Mouse (Mus musculus): Measurements from ENCODE around the gene Slf1. TPM values are rescaled to one million over a fixed set of nuclear protein-coding genes. Genes with fewer than 3 reads are reported as not detected.
"Not testable (repeated sequence)": the region's sequence is repeated elsewhere in the genome, so short reads cannot be mapped to it uniquely, and the experiment has no call there.

The Slf1 gene
- polyA plus RNA-seq, 2 experiments = 5.8 to 14.7 TPM

GRCm38 (mm10) chr13:77128240-77128639 lies 7.0 kb downstream of the Slf1 start:
- Histone ChIP-seq H3K4me3 (ENCODE audit: insufficient read depth in 1 of 2, low read depth in 2 of 2, low read length in 2 of 2) (no peak overlapping the region), H3K27me3 (ENCODE audit: control insufficient read depth, insufficient read depth, low read length) (no peaks in the 10 kb centered on the region), H3K4me2 (ENCODE audit: low read depth) (no peak overlapping the region), H3K27ac (no peak overlapping the region), H3K9me3 (ENCODE audit: control insufficient read depth, low read length) (no peaks in the 10 kb centered on the region), H3K4me1 (replicated peaks; ENCODE audit: control insufficient read depth in 2 of 2, insufficient read depth in 2 of 2, low read length in 1 of 2) (no peaks in the 10 kb centered on the region; a peak in 1 of 4 replicates), H3K36me3 (replicated peaks; ENCODE audit: control insufficient read depth, insufficient read depth, low read depth) (no peaks in the 10 kb centered on the region), H3K9ac (replicated peaks) (no peak overlapping the region)
- DNase-seq (ENCODE audit: low read depth in 3 of 3, low spot score in 3 of 3) (no peak), ATAC-seq (ENCODE audit: insufficient read depth) (no peak)
- no peak for TF ChIP-seq EP300 (IDR thresholded peaks at IDR 0.05; ENCODE audit: low read depth)
- TF ChIP-seq CTCF (IDR thresholded peaks at IDR 0.05; ENCODE audit: low read depth) = no peak
- WGBS (ENCODE audit: insufficient replicate concordance) = 65% methylated on average over 2 of the region's 2 CpGs

DNA sequence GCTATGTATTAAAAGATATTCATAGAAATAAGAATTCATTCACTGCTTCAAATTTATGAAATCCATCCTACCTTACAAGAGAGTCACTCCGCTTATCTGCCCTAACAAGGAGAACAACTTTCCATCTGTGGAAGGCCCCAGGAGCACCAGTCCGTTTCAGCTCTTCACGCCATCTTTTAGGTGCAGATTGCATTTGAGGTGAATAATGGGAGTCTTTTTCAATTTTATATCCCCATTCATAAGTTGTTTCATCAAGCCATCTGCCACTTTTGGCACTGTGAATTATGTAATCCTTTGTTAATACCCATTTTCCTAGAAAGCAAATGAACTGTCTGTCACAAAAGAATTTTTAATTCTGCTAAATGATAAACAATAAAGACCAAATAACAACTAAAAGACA lies 10.1 kb downstream of the Slf1 start:
- no peak overlapping the region for H3K9ac ChIP-seq (replicated peaks)
- TF ChIP-seq CTCF (IDR thresholded peaks at IDR 0.05; ENCODE audit: low read depth) = no peak
- no peak for TF ChIP-seq EP300 (IDR thresholded peaks at IDR 0.05; ENCODE audit: low read depth)
- H3K36me3 ChIP-seq (replicated peaks; ENCODE audit: control insufficient read depth, insufficient read depth, low read depth) = no peaks in the 10 kb centered on the region
- no peaks in the 10 kb centered on the region for H3K27me3 ChIP-seq (ENCODE audit: control insufficient read depth, insufficient read depth, low read length)
- H3K4me2 ChIP-seq (ENCODE audit: low read depth) = no peak overlapping the region
- no peak overlapping the region for H3K27ac ChIP-seq
- no peaks in the 10 kb centered on the region for H3K9me3 ChIP-seq (ENCODE audit: control insufficient read depth, low read length)
- WGBS (ENCODE audit: insufficient replicate concordance) = 83% methylated on average over 3 of the region's 3 CpGs
- ATAC-seq (ENCODE audit: insufficient read depth) = no peak
- no peak overlapping the region for H3K4me3 ChIP-seq (ENCODE audit: insufficient read depth in 1 of 2, low read depth in 2 of 2, low read length in 2 of 2)
- H3K4me1 ChIP-seq (replicated peaks; ENCODE audit: control insufficient read depth in 2 of 2, insufficient read depth in 2 of 2, low read length in 1 of 2) = no peaks in the 10 kb centered on the region; a peak in 1 of 4 replicates
- no peak for DNase-seq (ENCODE audit: low read depth in 3 of 3, low spot score in 3 of 3)

GRCm38 (mm10) chr13:77118695-77119094 lies 16.6 kb downstream of the Slf1 start:
- TF ChIP-seq CTCF (IDR thresholded peaks at IDR 0.05; ENCODE audit: low read depth) (no peak), EP300 (IDR thresholded peaks at IDR 0.05; ENCODE audit: low read depth) (no peak; the same call in 1 of the 2 replicates)
- H3K27ac ChIP-seq = no peak overlapping the region
- H3K27me3 ChIP-seq (ENCODE audit: control insufficient read depth, insufficient read depth, low read length) = no peaks in the 10 kb centered on the region
- no peaks in the 10 kb centered on the region for H3K4me1 ChIP-seq (replicated peaks; ENCODE audit: control insufficient read depth in 2 of 2, insufficient read depth in 2 of 2, low read length in 1 of 2)
- H3K9me3 ChIP-seq (ENCODE audit: control insufficient read depth, low read length) = no peaks in the 10 kb centered on the region
- DNase-seq (ENCODE audit: low read depth in 3 of 3, low spot score in 3 of 3) (no peak), ATAC-seq (ENCODE audit: insufficient read depth) (no peak)
- H3K36me3 ChIP-seq (replicated peaks; ENCODE audit: control insufficient read depth, insufficient read depth, low read depth) = no peaks in the 10 kb centered on the region
- H3K4me2 ChIP-seq (ENCODE audit: low read depth) = no peak overlapping the region
- WGBS (ENCODE audit: insufficient replicate concordance) = 54% methylated on average over 4 of the region's 4 CpGs
- H3K4me3 ChIP-seq (ENCODE audit: insufficient read depth in 1 of 2, low read depth in 2 of 2, low read length in 2 of 2) = no peak overlapping the region
- no peak overlapping the region for H3K9ac ChIP-seq (replicated peaks)

DNA sequence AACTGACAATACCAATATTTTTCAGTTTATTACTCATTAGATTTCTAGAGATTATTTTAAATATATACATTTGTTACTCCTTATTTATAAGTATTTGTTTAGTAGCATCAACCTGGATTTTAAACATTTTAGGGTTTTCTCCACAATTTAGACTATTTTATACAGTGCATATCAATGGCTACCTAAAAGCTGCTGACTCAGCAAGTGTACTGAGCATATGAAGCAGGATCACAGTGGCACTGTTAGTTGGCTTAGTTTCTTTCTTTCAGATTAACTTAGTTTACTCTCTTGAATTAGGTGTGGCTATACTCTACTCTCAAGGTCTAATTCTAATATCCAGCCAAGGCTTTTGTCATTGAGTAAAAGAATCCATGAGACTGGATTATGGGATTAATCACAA lies 27.5 kb downstream of the Slf1 start:
- no peak for DNase-seq (ENCODE audit: low read depth in 3 of 3, low spot score in 3 of 3)
- H3K4me2 ChIP-seq (ENCODE audit: low read depth) = no peak overlapping the region
- H3K4me3 ChIP-seq (ENCODE audit: insufficient read depth in 1 of 2, low read depth in 2 of 2, low read length in 2 of 2) = no peak overlapping the region
- H3K27ac ChIP-seq = no peak overlapping the region
- H3K4me1 ChIP-seq (replicated peaks; ENCODE audit: control insufficient read depth in 2 of 2, insufficient read depth in 2 of 2, low read length in 1 of 2) = no peaks in the 10 kb centered on the region
- no peaks in the 10 kb centered on the region for H3K36me3 ChIP-seq (replicated peaks; ENCODE audit: control insufficient read depth, insufficient read depth, low read depth)
- no peaks in the 10 kb centered on the region for H3K27me3 ChIP-seq (ENCODE audit: control insufficient read depth, insufficient read depth, low read length)
- no peak for ATAC-seq (ENCODE audit: insufficient read depth)
- no peak overlapping the region for H3K9ac ChIP-seq (replicated peaks)
- TF ChIP-seq EP300 (IDR thresholded peaks at IDR 0.05; ENCODE audit: low read depth) (no peak), CTCF (IDR thresholded peaks at IDR 0.05; ENCODE audit: low read depth) (no peak)
- H3K9me3 ChIP-seq (ENCODE audit: control insufficient read depth, low read length) = no peaks in the 10 kb centered on the region

DNA sequence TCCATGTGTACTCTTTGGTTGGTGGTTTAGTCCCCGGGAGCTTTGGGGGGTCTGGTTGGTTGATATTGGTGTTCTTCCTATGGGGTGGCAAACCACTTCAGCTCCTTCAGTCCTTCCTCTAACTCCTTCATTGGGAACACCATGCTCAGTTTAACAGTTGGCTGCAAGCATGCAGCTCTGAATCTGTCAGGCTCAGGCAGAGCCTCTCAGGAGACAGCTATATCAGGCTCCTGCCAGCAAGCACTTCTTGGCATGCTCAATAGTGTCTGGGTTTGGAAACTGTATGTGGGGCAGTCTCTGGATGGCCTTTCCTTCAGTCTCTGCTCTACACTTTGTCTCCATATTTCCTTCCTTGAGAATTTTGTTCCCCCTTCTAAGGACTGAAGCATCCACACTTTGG lies 42.4 kb downstream of the Slf1 start:
- H3K9me3 ChIP-seq (ENCODE audit: control insufficient read depth, low read length); H3K9ac ChIP-seq (replicated peaks); H3K4me2 ChIP-seq (ENCODE audit: low read depth); ATAC-seq (ENCODE audit: insufficient read depth); H3K27ac ChIP-seq; H3K36me3 ChIP-seq (replicated peaks; ENCODE audit: control insufficient read depth, insufficient read depth, low read depth); DNase-seq (ENCODE audit: low read depth in 3 of 3, low spot score in 3 of 3); H3K4me1 ChIP-seq (replicated peaks; ENCODE audit: control insufficient read depth in 2 of 2, insufficient read depth in 2 of 2, low read length in 1 of 2); H3K4me3 ChIP-seq (ENCODE audit: insufficient read depth in 1 of 2, low read depth in 2 of 2, low read length in 2 of 2); H3K27me3 ChIP-seq (ENCODE audit: control insufficient read depth, insufficient read depth, low read length): not testable (repeated sequence)
- 71% methylated on average over 1 of the region's 1 CpGs for WGBS (ENCODE audit: insufficient replicate concordance)

GRCm38 (mm10) chr13:77072030-77072429 lies 63.2 kb downstream of the Slf1 start:
- H3K4me3 ChIP-seq (ENCODE audit: insufficient read depth in 1 of 2, low read depth in 2 of 2, low read length in 2 of 2) = no peak overlapping the region
- H3K4me2 ChIP-seq (ENCODE audit: low read depth) = no peak overlapping the region
- DNase-seq (ENCODE audit: low read depth in 3 of 3, low spot score in 3 of 3) = no peak
- no peak overlapping the region for H3K27ac ChIP-seq
- TF ChIP-seq EP300 (IDR thresholded peaks at IDR 0.05; ENCODE audit: low read depth) = no peak
- no peak for TF ChIP-seq CTCF (IDR thresholded peaks at IDR 0.05; ENCODE audit: low read depth)
- no peaks in the 10 kb centered on the region for H3K27me3 ChIP-seq (ENCODE audit: control insufficient read depth, insufficient read depth, low read length)
- no peaks in the 10 kb centered on the region for H3K9me3 ChIP-seq (ENCODE audit: control insufficient read depth, low read length)
- no peaks in the 10 kb centered on the region for H3K4me1 ChIP-seq (replicated peaks; ENCODE audit: control insufficient read depth in 2 of 2, insufficient read depth in 2 of 2, low read length in 1 of 2)
- H3K36me3 ChIP-seq (replicated peaks; ENCODE audit: control insufficient read depth, insufficient read depth, low read depth) = no peaks in the 10 kb centered on the region
- no peak overlapping the region for H3K9ac ChIP-seq (replicated peaks)
- ATAC-seq (ENCODE audit: insufficient read depth) = no peak
